Mouse (Mus musculus): Measurements from ENCODE around the gene Setdb2. TPM values are rescaled to one million over a fixed set of nuclear protein-coding genes. Genes with fewer than 3 reads are reported as not detected.
"Not testable (repeated sequence)": the region's sequence is repeated elsewhere in the genome, so short reads cannot be mapped to it uniquely, and the experiment has no call there.

The Setdb2 gene
- polyA plus RNA-seq, 1 experiment from 2014 or later = 8.7 TPM

GRCm38 (mm10) chr14:59414979-59415378 is 25.7 kb downstream of the Setdb2 start:
- 92% methylated on average over 2 of the region's 2 CpGs for WGBS
- not testable (repeated sequence) for ATAC-seq (ENCODE audit: low read depth)

DNA sequence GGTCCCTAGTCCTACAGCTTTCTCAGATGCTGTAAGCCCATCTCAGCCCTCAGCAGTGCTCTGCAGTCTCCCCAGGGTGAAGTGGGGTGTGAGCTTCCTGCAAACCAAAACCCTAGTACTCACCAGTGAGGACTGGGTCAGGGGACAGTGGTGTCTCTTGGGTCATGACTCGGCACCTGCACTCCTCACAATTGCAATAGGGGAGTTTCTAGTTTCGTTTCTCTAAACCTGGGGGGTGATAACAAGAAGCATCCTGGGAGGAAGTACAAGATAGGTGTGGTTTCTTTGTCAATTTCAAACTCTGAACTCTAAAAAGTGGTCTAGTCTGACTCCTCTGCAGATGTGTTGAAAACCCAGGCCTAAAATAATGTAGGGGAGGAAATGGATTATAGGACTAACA is 43.7 kb downstream of the Setdb2 start:
- Histone ChIP-seq H3K4me1 (ENCODE audit: control insufficient read depth, insufficient read depth, low read length) (no peaks in the 10 kb centered on the region), H3K36me3 (ENCODE audit: control insufficient read depth, insufficient read depth, low read length) (0 out of 2 replicates have a peak, but pooled peaks cover 5% of the 10 kb centered on the region), H3K4me2 (ENCODE audit: low read depth, low read length) (no peak overlapping the region), H3K9me3 (ENCODE audit: control insufficient read depth, low read length) (no peaks in the 10 kb centered on the region), H3K4me3 (ENCODE audit: low read depth, low read length) (no peak overlapping the region), H3K27ac (replicated peaks; ENCODE audit: low read depth, low read length) (no peak overlapping the region), H3K9ac (ENCODE audit: low read depth, low read length) (no peak overlapping the region), H3K27me3 (replicated peaks; ENCODE audit: control insufficient read depth, insufficient read depth, low read length) (no peaks in the 10 kb centered on the region)
- no peak for ATAC-seq (ENCODE audit: low read depth)
- DNase-seq (ENCODE audit: low spot score) = no peak
- 81% methylated on average over 2 of the region's 2 CpGs for WGBS

More at GRCm38 (mm10) chr14:59414979-59415378, 25.7 kb downstream of the Setdb2 start:
- not testable (repeated sequence) for DNase-seq (ENCODE audit: low spot score); H3K9ac ChIP-seq (ENCODE audit: low read depth, low read length); H3K4me1 ChIP-seq (ENCODE audit: control insufficient read depth, insufficient read depth, low read length); H3K27me3 ChIP-seq (replicated peaks; ENCODE audit: control insufficient read depth, insufficient read depth, low read length); H3K27ac ChIP-seq (replicated peaks; ENCODE audit: low read depth, low read length); H3K4me3 ChIP-seq (ENCODE audit: low read depth, low read length); H3K9me3 ChIP-seq (ENCODE audit: control insufficient read depth, low read length); H3K4me2 ChIP-seq (ENCODE audit: low read depth, low read length)
- H3K36me3 ChIP-seq (ENCODE audit: control insufficient read depth, insufficient read depth, low read length) = peaks cover 19% of the 10 kb centered on the region; the same call in 1 of the 2 replicates

GRCm38 (mm10) chr14:59395281-59395680 is 45.4 kb downstream of the Setdb2 start, which contains the start of gene Phf11c:
Phf11c (minus strand) TSS chr14:59395381.
- Histone ChIP-seq H3K36me3 (ENCODE audit: control insufficient read depth, insufficient read depth, low read length) (no peaks in the 10 kb centered on the region), H3K27me3 (replicated peaks; ENCODE audit: control insufficient read depth, insufficient read depth, low read length) (no peaks in the 10 kb centered on the region), H3K9me3 (ENCODE audit: control insufficient read depth, low read length) (no peaks in the 10 kb centered on the region), H3K4me1 (ENCODE audit: control insufficient read depth, insufficient read depth, low read length) (no peaks in the 10 kb centered on the region), H3K4me2 (ENCODE audit: low read depth, low read length) (no peak within 1 kb of the TSS), H3K4me3 (ENCODE audit: low read depth, low read length) (no peak within 1 kb of the TSS), H3K27ac (replicated peaks; ENCODE audit: low read depth, low read length) (no peak within 1 kb of the TSS), H3K9ac (ENCODE audit: low read depth, low read length) (no peak within 1 kb of the TSS)
- no peak for ATAC-seq (ENCODE audit: low read depth)
- no peak for DNase-seq (ENCODE audit: low spot score)
- WGBS = 93% methylated on average over 3 of the region's 3 CpGs

- H3K4me1 ChIP-seq (ENCODE audit: control insufficient read depth, insufficient read depth, low read length); H3K27ac ChIP-seq (replicated peaks; ENCODE audit: low read depth, low read length); H3K27me3 ChIP-seq (replicated peaks; ENCODE audit: control insufficient read depth, insufficient read depth, low read length); H3K9ac ChIP-seq (ENCODE audit: low read depth, low read length); H3K4me3 ChIP-seq (ENCODE audit: low read depth, low read length); H3K36me3 ChIP-seq (ENCODE audit: control insufficient read depth, insufficient read depth, low read length); H3K9me3 ChIP-seq (ENCODE audit: control insufficient read depth, low read length); H3K4me2 ChIP-seq (ENCODE audit: low read depth, low read length); DNase-seq (ENCODE audit: low spot score): not testable (repeated sequence)
- 61% methylated on average over 2 of the region's 4 CpGs for WGBS
- peak; percentile 12; the same call in 1 of the 2 replicates for ATAC-seq (ENCODE audit: low read depth)
Measured at GRCm38 (mm10) chr14:59390181-59390580, 50.5 kb downstream of the Setdb2 start.

DNA sequence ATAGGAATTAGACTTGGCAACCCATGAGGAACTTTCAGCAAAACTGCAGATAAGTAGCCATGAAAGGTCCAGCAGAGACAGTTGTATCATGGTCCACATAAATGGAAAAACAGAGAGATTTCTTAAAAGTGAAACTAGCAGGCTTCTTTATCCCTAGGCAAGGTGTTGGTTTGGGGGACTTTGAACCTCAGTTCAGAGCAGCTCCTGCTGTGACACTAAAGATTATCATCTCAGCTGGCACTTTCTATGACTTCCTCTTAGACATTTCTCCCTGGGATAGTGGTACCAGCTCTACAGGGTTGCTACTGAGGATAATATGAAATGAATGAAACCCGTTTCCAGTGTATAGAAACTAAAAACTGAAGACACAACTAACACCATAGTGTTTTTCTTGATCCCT is 51.2 kb downstream of the Setdb2 start:
- Histone ChIP-seq H3K9me3 (ENCODE audit: control insufficient read depth, low read length) (no peaks in the 10 kb centered on the region), H3K27ac (replicated peaks; ENCODE audit: low read depth, low read length) (no peak overlapping the region), H3K4me2 (ENCODE audit: low read depth, low read length) (no peak overlapping the region), H3K4me3 (ENCODE audit: low read depth, low read length) (no peak overlapping the region), H3K27me3 (replicated peaks; ENCODE audit: control insufficient read depth, insufficient read depth, low read length) (no peaks in the 10 kb centered on the region), H3K9ac (ENCODE audit: low read depth, low read length) (no peak overlapping the region), H3K36me3 (ENCODE audit: control insufficient read depth, insufficient read depth, low read length) (no peaks in the 10 kb centered on the region), H3K4me1 (ENCODE audit: control insufficient read depth, insufficient read depth, low read length) (no peaks in the 10 kb centered on the region)
- ATAC-seq (ENCODE audit: low read depth) (no peak), DNase-seq (ENCODE audit: low spot score) (no peak)
- 70% methylated on average over 1 of the region's 1 CpGs for WGBS

GRCm38 (mm10) chr14:59370348-59371068 is 70.2 kb downstream of the Setdb2 start:
- Histone ChIP-seq H3K4me3 (ENCODE audit: low read depth, low read length) (no peak overlapping the region), H3K9me3 (ENCODE audit: control insufficient read depth, low read length) (peaks cover 4% of the 10 kb centered on the region; the same call in 1 of the 2 replicates), H3K4me1 (ENCODE audit: control insufficient read depth, insufficient read depth, low read length) (no peaks in the 10 kb centered on the region), H3K27ac (replicated peaks; ENCODE audit: low read depth, low read length) (no peak overlapping the region), H3K9ac (ENCODE audit: low read depth, low read length) (no peak overlapping the region), H3K27me3 (replicated peaks; ENCODE audit: control insufficient read depth, insufficient read depth, low read length) (no peaks in the 10 kb centered on the region), H3K36me3 (ENCODE audit: control insufficient read depth, insufficient read depth, low read length) (no peaks in the 10 kb centered on the region), H3K4me2 (ENCODE audit: low read depth, low read length) (no peak overlapping the region)
- WGBS = 92% methylated on average over 25 of the region's 25 CpGs
- DNase-seq (ENCODE audit: low spot score) (no peak), ATAC-seq (ENCODE audit: low read depth) (no peak)

DNA sequence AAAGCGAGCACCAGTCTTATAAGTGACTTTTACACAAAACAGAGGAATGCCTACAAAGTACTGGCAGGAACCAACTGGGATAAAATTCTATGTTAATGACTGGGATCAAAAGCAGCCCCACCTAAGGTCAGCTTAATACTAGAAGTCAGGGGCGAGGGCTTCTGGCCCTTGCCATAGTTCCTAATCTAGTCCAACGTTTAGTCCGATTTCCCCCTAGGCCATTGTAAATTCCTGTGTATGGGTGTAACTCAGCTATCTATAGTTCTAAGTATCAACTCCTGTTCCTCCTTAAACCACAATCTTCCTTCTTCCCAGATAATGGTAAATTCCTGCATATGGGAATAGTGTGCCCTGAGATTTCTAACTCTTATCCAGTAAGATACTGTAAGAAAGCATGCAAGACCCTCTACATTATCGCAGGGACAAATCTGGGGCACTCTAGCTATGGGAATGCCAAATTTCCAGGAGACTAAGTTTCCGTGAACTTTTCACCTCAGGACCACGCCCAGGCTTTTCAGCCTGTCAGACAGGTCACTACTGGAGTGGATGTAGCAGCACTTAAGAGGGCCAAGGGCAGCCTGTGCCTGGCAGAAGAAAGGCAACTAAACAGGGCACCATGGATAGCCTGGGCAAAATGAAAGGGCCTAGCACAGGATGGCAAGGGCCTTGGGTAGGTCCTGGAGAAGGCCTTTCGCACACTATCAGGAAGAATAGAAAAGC is 74.1 kb downstream of the Setdb2 start:
- WGBS = 75% methylated on average over 8 of the region's 8 CpGs
- DNase-seq (ENCODE audit: low spot score) (no peak), ATAC-seq (ENCODE audit: low read depth) (no peak)
- Histone ChIP-seq H3K4me1 (ENCODE audit: control insufficient read depth, insufficient read depth, low read length) (no peaks in the 10 kb centered on the region), H3K4me3 (ENCODE audit: low read depth, low read length) (no peak overlapping the region), H3K27ac (replicated peaks; ENCODE audit: low read depth, low read length) (no peak overlapping the region), H3K4me2 (ENCODE audit: low read depth, low read length) (no peak overlapping the region), H3K9ac (ENCODE audit: low read depth, low read length) (no peak overlapping the region), H3K27me3 (replicated peaks; ENCODE audit: control insufficient read depth, insufficient read depth, low read length) (no peaks in the 10 kb centered on the region), H3K36me3 (ENCODE audit: control insufficient read depth, insufficient read depth, low read length) (no peaks in the 10 kb centered on the region), H3K9me3 (ENCODE audit: control insufficient read depth, low read length) (peaks cover 4% of the 10 kb centered on the region; the same call in 1 of the 2 replicates)

DNA sequence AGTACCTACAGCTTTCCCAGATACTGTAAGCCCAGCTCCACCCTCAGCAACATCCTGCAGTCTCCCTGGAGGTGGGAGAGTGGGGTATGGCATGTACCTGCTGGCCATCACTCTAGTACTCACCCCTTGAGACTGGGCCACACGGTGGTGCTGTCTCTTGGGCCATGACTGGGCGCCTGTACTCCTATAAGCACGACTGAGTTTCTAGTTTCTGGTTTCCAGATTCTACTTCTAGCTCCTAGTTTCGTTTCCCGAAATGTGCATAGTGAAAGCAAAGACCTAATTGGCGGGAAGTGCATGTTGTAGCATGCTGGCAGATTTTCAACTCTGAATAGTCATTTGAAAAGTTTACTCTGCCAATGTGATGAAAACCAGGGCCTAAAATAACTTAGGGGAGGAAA is 75.4 kb downstream of the Setdb2 start, which contains the start of gene Phf11d:
Gene Phf11d, minus strand, starts transcription at position 227 of the 401 bp plus-strand sequence.
- Histone ChIP-seq H3K9me3 (ENCODE audit: control insufficient read depth, low read length) (no peaks in the 10 kb centered on the region), H3K27ac (replicated peaks; ENCODE audit: low read depth, low read length) (0 out of 2 replicates have a peak within 1 kb of the TSS, but pooled peaks have one; percentile 12), H3K4me1 (ENCODE audit: control insufficient read depth, insufficient read depth, low read length) (no peaks in the 10 kb centered on the region), H3K9ac (ENCODE audit: low read depth, low read length) (no peak within 1 kb of the TSS), H3K27me3 (replicated peaks; ENCODE audit: control insufficient read depth, insufficient read depth, low read length) (no peaks in the 10 kb centered on the region), H3K4me2 (ENCODE audit: low read depth, low read length) (0 out of 2 replicates have a peak within 1 kb of the TSS, but pooled peaks have one; percentile 1), H3K36me3 (ENCODE audit: control insufficient read depth, insufficient read depth, low read length) (no peaks in the 10 kb centered on the region), H3K4me3 (ENCODE audit: low read depth, low read length) (no peak within 1 kb of the TSS)
- WGBS = 67% methylated on average over 6 of the region's 6 CpGs
- ATAC-seq (ENCODE audit: low read depth) = no peak
- DNase-seq (ENCODE audit: low spot score) = peak; percentile 78

Measured in embryonic facial prominence, embryonic 14.5 days (tissue).